In genomic region chr7:44534242-44534641, GRCm38 (mm10) we compare ENCODE assay signal across 20 mouse cellular contexts. TPM values are rescaled to one million over a fixed set of nuclear protein-coding genes. Genes with fewer than 3 reads are reported as not detected.
DNase-seq lines count a peak whose midpoint lies in the region; ATAC-seq and TF ChIP-seq lines count a peak whose summit lies in the region.
"Had no signal": no experiment of that assay in that cellular context is flagged by ENCODE, and none has a peak within 500 bp of the region (broad histone marks: within the 10 kb centered on the region; RNA-seq: fewer than 3 reads in every experiment).

No protein-coding gene starts in this region.

- in situ Hi-C loops in CH12.LX (cut with MboI; ENCODE audit: low pct_ligation_motif_present, low pct_unique_long_range_greater_than_20kb, low sequenced_read_pairs), result no loop called here

- no peak overlapping the region for H3K4me3 ChIP-seq in liver, postnatal 0 days (ENCODE audit: low read depth, low read length)
- H3K4me3 ChIP-seq in liver, embryonic 11.5 days (ENCODE audit: low read depth, low read length), result no peak overlapping the region
- peak overlapping the region in 1 of 3 experiments; percentile 1 for H3K4me3 ChIP-seq in CH12.LX (replicated peaks in 1 of 3; ENCODE audit: low read depth in 2 of 3, low read length in 2 of 3, poor library complexity in 1 of 3)
- H3K4me3 ChIP-seq in spleen, adult 2 months (ENCODE audit: extremely low read depth, insufficient read depth, insufficient read length), result peak overlapping the region; percentile 54; the same call in 1 of the 2 replicates
- no peak overlapping the region for H3K4me3 ChIP-seq in kidney, adult 2 months (ENCODE audit: insufficient read depth, low read depth, low read length)
- H3K4me3 ChIP-seq in intestine, embryonic 16.5 days (ENCODE audit: low read length), result no peak overlapping the region
- H3K4me3 ChIP-seq: embryonic facial prominence, embryonic 13.5 days; megakaryocyte, embryonic 14.5 days; midbrain, embryonic 15.5 days had no signal

- H3K27me3 ChIP-seq in liver, postnatal 0 days (ENCODE audit: insufficient read depth, low read length), result no peaks in the 10 kb centered on the region
- H3K27me3 ChIP-seq in liver, embryonic 11.5 days (replicated peaks; ENCODE audit: control insufficient read depth, insufficient read depth, low read length), result no peaks in the 10 kb centered on the region; the same call in 1 of the 2 replicates
- H3K27me3 ChIP-seq in CH12.LX (replicated peaks), result no peaks in the 10 kb centered on the region
- H3K27me3 ChIP-seq in spleen, adult 2 months (ENCODE audit: control insufficient read depth, insufficient read depth, low read length), result no peaks in the 10 kb centered on the region
- H3K27me3 ChIP-seq in kidney, adult 2 months (replicated peaks; ENCODE audit: control insufficient read depth, insufficient read depth, low read length), result no peaks in the 10 kb centered on the region
- H3K27me3 ChIP-seq in intestine, embryonic 16.5 days (replicated peaks; ENCODE audit: control insufficient read depth, insufficient read depth, low read length), result no peaks in the 10 kb centered on the region

- no peaks in the 10 kb centered on the region for H3K4me1 ChIP-seq in liver, postnatal 0 days (ENCODE audit: insufficient read depth)
- H3K4me1 ChIP-seq in liver, embryonic 11.5 days (replicated peaks; ENCODE audit: control insufficient read depth, insufficient read depth, low read length), result no peaks in the 10 kb centered on the region; the same call in 1 of the 2 replicates
- peaks cover 53 to 72% of the 10 kb centered on the region in 2 experiments for H3K4me1 ChIP-seq in CH12.LX (ENCODE audit: control insufficient read depth in 1 of 2, insufficient read depth in 2 of 2)
- H3K4me1 ChIP-seq in spleen, adult 2 months (ENCODE audit: control insufficient read depth, insufficient read depth, insufficient read length), result peaks cover 32% of the 10 kb centered on the region; the same call in 1 of the 2 replicates
- no peaks in the 10 kb centered on the region for H3K4me1 ChIP-seq in kidney, adult 2 months (ENCODE audit: control insufficient read depth, insufficient read depth, low read length)
- peaks cover 3% of the 10 kb centered on the region; the same call in 1 of the 2 replicates for H3K4me1 ChIP-seq in intestine, embryonic 16.5 days (ENCODE audit: control insufficient read depth, insufficient read depth, low read length)
- H3K4me1 ChIP-seq: embryonic facial prominence, embryonic 13.5 days; midbrain, embryonic 15.5 days had no signal

- no peak for TF ChIP-seq POLR2A in CH12.LX (IDR thresholded peaks at IDR 0.05; ENCODE audit: low read depth, low read length)
- TF ChIP-seq POLR2A in spleen, adult 2 months (IDR thresholded peaks at IDR 0.05; ENCODE audit: low read depth, low read length), result peak; percentile 19; the same call in 1 of the 2 replicates
- no peak for TF ChIP-seq POLR2A in kidney, adult 2 months (IDR thresholded peaks at IDR 0.05; ENCODE audit: low read depth, low read length)

- no peak overlapping the region for H3K9ac ChIP-seq in liver, postnatal 0 days (replicated peaks)
- no peak overlapping the region for H3K9ac ChIP-seq in liver, embryonic 11.5 days (ENCODE audit: low read depth, low read length)
- no peak overlapping the region for H3K9ac ChIP-seq in CH12.LX (ENCODE audit: insufficient read depth, low read depth)
- no peak overlapping the region for H3K9ac ChIP-seq in intestine, embryonic 16.5 days (ENCODE audit: low read depth, low read length)
- H3K9ac ChIP-seq: embryonic facial prominence, embryonic 13.5 days; midbrain, embryonic 15.5 days had no signal

- DNase-seq in liver, postnatal 0 days, result peak; percentile 67
- DNase-seq in liver, embryonic 11.5 days (ENCODE audit: low spot score), result no peak
- peak; percentile 91 for DNase-seq in CH12.LX (ENCODE audit: extremely low read depth)
- DNase-seq in spleen, adult 2 months (ENCODE audit: low read depth in 1 of 2, low spot score in 2 of 2), result peak; percentile 75 to 88
- DNase-seq in kidney, adult 2 months, result no peak
- no peak for DNase-seq in heart, adult 8-10 months (ENCODE audit: low spot score)
- DNase-seq: adrenal gland, adult 2 months; kidney, adult 8-10 months; kidney, postnatal 25 days; layer of hippocampus, adult 9-11 months; thymus, adult 18-20 months had no signal

- dilution Hi-C loops in CH12.LX (cut with MboI; ENCODE audit: extremely low pct_ligation_motif_present, extremely low pct_unique_long_range_greater_than_20kb, low sequenced_read_pairs), result no loop called here

- peak; percentile 62 for ATAC-seq in liver, postnatal 0 days
- ATAC-seq in liver, embryonic 11.5 days (replicated peaks; ENCODE audit: low FRiP score), result no peak
- ATAC-seq in hematopoietic stem cell, adult 5-6 weeks (replicated peaks in 1 of 2; ENCODE audit: insufficient read depth in 1 of 2, low FRiP score in 2 of 2, low TSS enrichment in 1 of 2, low read depth in 1 of 2, poor library complexity in 2 of 2, severe bottlenecking in 2 of 2), result peak; percentile 46 to 57
- ATAC-seq in intestine, embryonic 16.5 days, result no peak
- ATAC-seq: forebrain, embryonic 16.5 days; hindbrain, embryonic 16.5 days; midbrain, embryonic 15.5 days had no signal

- H3K4me2 ChIP-seq in liver, postnatal 0 days (ENCODE audit: low read depth, low read length), result no peak overlapping the region
- no peak overlapping the region for H3K4me2 ChIP-seq in liver, embryonic 11.5 days
- H3K4me2 ChIP-seq in CH12.LX (ENCODE audit: insufficient read depth, low read depth, poor library complexity, severe bottlenecking), result peak overlapping the region; percentile 52
- H3K4me2 ChIP-seq in intestine, embryonic 16.5 days (ENCODE audit: low read depth, low read length), result no peak overlapping the region
- H3K4me2 ChIP-seq: embryonic facial prominence, embryonic 13.5 days; midbrain, embryonic 15.5 days had no signal

- no peak for TF ChIP-seq RAD21 in CH12.LX (IDR thresholded peaks at IDR 0.05; ENCODE audit: low read depth, low read length)

- peaks cover 10% of the 10 kb centered on the region for H3K79me2 ChIP-seq in CH12.LX (replicated peaks; ENCODE audit: control insufficient read depth, extremely low read depth, insufficient read depth, poor library complexity, severe bottlenecking)

- H3K36me3 ChIP-seq in liver, postnatal 0 days (replicated peaks; ENCODE audit: insufficient read depth, low read length), result peaks cover 36% of the 10 kb centered on the region
- peaks cover 44% of the 10 kb centered on the region for H3K36me3 ChIP-seq in liver, embryonic 11.5 days (ENCODE audit: control insufficient read depth, insufficient read depth, low read length)
- peaks cover 39 to 68% of the 10 kb centered on the region in 2 experiments for H3K36me3 ChIP-seq in CH12.LX (replicated peaks in 1 of 2; ENCODE audit: control insufficient read depth in 1 of 2, insufficient read depth in 1 of 2, low read length in 1 of 2)
- peaks cover 32% of the 10 kb centered on the region for H3K36me3 ChIP-seq in spleen, adult 2 months (ENCODE audit: control insufficient read depth, insufficient read depth, low read length)
- H3K36me3 ChIP-seq in kidney, adult 2 months (ENCODE audit: control insufficient read depth, insufficient read depth, low read length), result no peaks in the 10 kb centered on the region
- H3K36me3 ChIP-seq in intestine, embryonic 16.5 days (ENCODE audit: control insufficient read depth, insufficient read depth, low read length), result no peaks in the 10 kb centered on the region; the same call in 1 of the 2 replicates
- H3K36me3 ChIP-seq: midbrain, embryonic 15.5 days had no signal

- no peaks in the 10 kb centered on the region for H3K9me3 ChIP-seq in liver, postnatal 0 days (ENCODE audit: low read length)
- H3K9me3 ChIP-seq in liver, embryonic 11.5 days (ENCODE audit: control insufficient read depth, low read length), result no peaks in the 10 kb centered on the region
- no peaks in the 10 kb centered on the region for H3K9me3 ChIP-seq in CH12.LX (replicated peaks; ENCODE audit: low read length)
- H3K9me3 ChIP-seq in intestine, embryonic 16.5 days (ENCODE audit: control insufficient read depth, low read length), result no peaks in the 10 kb centered on the region
- H3K9me3 ChIP-seq: embryonic facial prominence, embryonic 13.5 days; megakaryocyte, embryonic 14.5 days; midbrain, embryonic 15.5 days had no signal

- 71% methylated on average over 13 of the region's 13 CpGs for WGBS in liver, postnatal 0 days (ENCODE audit: insufficient replicate concordance)
- WGBS in liver, embryonic 11.5 days, result 83% methylated on average over 13 of the region's 13 CpGs
- WGBS in spleen, adult 2 months, result 26% methylated on average over 13 of the region's 13 CpGs
- WGBS in kidney, adult 2 months, result 87% methylated on average over 13 of the region's 13 CpGs
- 81% methylated on average over 13 of the region's 13 CpGs for WGBS in intestine, embryonic 16.5 days

- TF ChIP-seq EP300 in liver, postnatal 0 days (IDR thresholded peaks at IDR 0.05; ENCODE audit: low read depth), result no peak
- TF ChIP-seq EP300 in CH12.LX (IDR thresholded peaks at IDR 0.05; ENCODE audit: low read length), result peak; percentile 76; the same call in 1 of the 2 replicates

- no peak for TF ChIP-seq CTCF in liver, postnatal 0 days (IDR thresholded peaks at IDR 0.05; ENCODE audit: low read depth)
- no peak for TF ChIP-seq CTCF in CH12.LX (conservative IDR thresholded peaks at IDR 0.05 in 1 of 2, IDR thresholded peaks at IDR 0.05 in 1 of 2; ENCODE audit: low read depth in 2 of 2, low read length in 2 of 2)
- no peak for TF ChIP-seq CTCF in spleen, adult 2 months (IDR thresholded peaks at IDR 0.05; ENCODE audit: extremely low read depth, insufficient read depth, insufficient read length, insufficient replicate concordance)
- no peak for TF ChIP-seq CTCF in kidney, adult 2 months (conservative IDR thresholded peaks at IDR 0.05; ENCODE audit: insufficient read depth, insufficient read length, low read depth, low read length)

- H3K27ac ChIP-seq in liver, postnatal 0 days (ENCODE audit: low read depth), result peak overlapping the region; percentile 58
- no peak overlapping the region for H3K27ac ChIP-seq in liver, embryonic 11.5 days (ENCODE audit: low read depth, low read length)
- peak overlapping the region; percentile 98 for H3K27ac ChIP-seq in CH12.LX (ENCODE audit: insufficient read depth, low read depth)
- peak overlapping the region; percentile 96 for H3K27ac ChIP-seq in spleen, adult 2 months (ENCODE audit: insufficient read depth, low read length)
- H3K27ac ChIP-seq in kidney, adult 2 months (ENCODE audit: insufficient read depth, low read depth, low read length), result no peak overlapping the region
- no peak overlapping the region for H3K27ac ChIP-seq in intestine, embryonic 16.5 days (ENCODE audit: low read length)
- H3K27ac ChIP-seq: embryonic facial prominence, embryonic 13.5 days; midbrain, embryonic 15.5 days had no signal

RNA-seq across cellular contexts. Expression of gene Spib, which starts 2.4 kb away (rescaled TPM):
- polyA plus RNA-seq in liver, postnatal 0 days (2015; fragmentation: Nextera tagmentation; extraction: Ambion mirVana), result 9.5 and 10.1 TPM in 2 replicates
- polyA plus RNA-seq in liver, embryonic 11.5 days (2014; fragmentation: Nextera tagmentation; extraction: Ambion mirVana), result 0.05 TPM in 1 of 2 replicates, not detected in the other
- total RNA-seq in CH12.LX (2012; rRNA removed), result 135 and 200 TPM in 2 replicates
- total RNA-seq in CH12.LX (2014; rRNA removed), result 162 and 194 TPM in 2 replicates
- 279 and 336 TPM in 2 replicates for polyA plus RNA-seq in CH12.LX (2012; ENCODE audit: insufficient read length, low read depth)
- total RNA-seq in hematopoietic stem cell, adult 5-6 weeks (2017), result 0.25 TPM in 1 of 2 replicates, not detected in the other
- polyA plus RNA-seq in spleen, adult 2 months (2012; rRNA removed), result 285 and 365 TPM in 2 replicates
- 0.88 and 8.3 TPM in 2 replicates for polyA plus RNA-seq in kidney, adult 2 months (2012; rRNA removed)
- polyA plus RNA-seq in intestine, embryonic 16.5 days (2015; fragmentation: Nextera tagmentation; extraction: Ambion mirVana), result 0.39 and 0.48 TPM in 2 replicates
- total RNA-seq in heart, adult 8-10 months (2022), result 1 to 10 TPM in 1 of 4 experiments, under 1 TPM in 3; 0.13 to 1.3 (median 0.27) TPM
- polyA plus RNA-seq: forebrain, embryonic 16.5 days; hindbrain, embryonic 16.5 days; stomach, embryonic 14.5 days had no signal

RNA-seq across cellular contexts. Expression of gene Mybpc2, which starts 9.8 kb away (rescaled TPM):
- polyA plus RNA-seq in liver, postnatal 0 days (2015; fragmentation: Nextera tagmentation; extraction: Ambion mirVana), result 0.35 and 2.7 TPM in 2 replicates
- not detected in 2 replicates for polyA plus RNA-seq in liver, embryonic 11.5 days (2014; fragmentation: Nextera tagmentation; extraction: Ambion mirVana)
- total RNA-seq in CH12.LX (2012; rRNA removed) (3.0 and 5.0 TPM in 2 replicates), CH12.LX (2014; rRNA removed) (2.0 TPM in 2 replicates)
- 8.3 and 8.6 TPM in 2 replicates for polyA plus RNA-seq in CH12.LX (2012; ENCODE audit: insufficient read length, low read depth)
- total RNA-seq in hematopoietic stem cell, adult 5-6 weeks (2017), result not detected in 2 replicates
- polyA plus RNA-seq in spleen, adult 2 months (2012; rRNA removed), result 1.2 and 1.4 TPM in 2 replicates
- 0.12 and 6.4 TPM in 2 replicates for polyA plus RNA-seq in kidney, adult 2 months (2012; rRNA removed)
- 0.38 and 0.45 TPM in 2 replicates for polyA plus RNA-seq in intestine, embryonic 16.5 days (2015; fragmentation: Nextera tagmentation; extraction: Ambion mirVana)
- 10 to 100 TPM; 14.6 to 21.4 (median 17.7) TPM for total RNA-seq in heart, adult 8-10 months (2022)
- total RNA-seq: MEL had no signal
- polyA plus RNA-seq: adrenal gland, adult 2 months had no signal

RNA-seq across cellular contexts. Expression of gene Pold1, which starts 14.4 kb away (rescaled TPM):
- 18.9 and 25.1 TPM in 2 replicates for polyA plus RNA-seq in liver, postnatal 0 days (2015; fragmentation: Nextera tagmentation; extraction: Ambion mirVana)
- 119 and 128 TPM in 2 replicates for polyA plus RNA-seq in liver, embryonic 11.5 days (2014; fragmentation: Nextera tagmentation; extraction: Ambion mirVana)
- total RNA-seq in CH12.LX (2012; rRNA removed) (103 and 131 TPM in 2 replicates), CH12.LX (2014; rRNA removed) (44.2 and 49.3 TPM in 2 replicates)
- polyA plus RNA-seq in CH12.LX (2012; ENCODE audit: insufficient read length, low read depth), result 61.4 and 67.6 TPM in 2 replicates
- 57.7 and 60.3 TPM in 2 replicates for total RNA-seq in hematopoietic stem cell, adult 5-6 weeks (2017)
- polyA plus RNA-seq in spleen, adult 2 months (2012; rRNA removed), result 118 and 121 TPM in 2 replicates
- 12.7 and 14.2 TPM in 2 replicates for polyA plus RNA-seq in kidney, adult 2 months (2012; rRNA removed)
- 68.5 and 76.4 TPM in 2 replicates for polyA plus RNA-seq in intestine, embryonic 16.5 days (2015; fragmentation: Nextera tagmentation; extraction: Ambion mirVana)
- total RNA-seq in heart, adult 8-10 months (2022), result 10 to 100 TPM; 13.4 to 15.9 (median 14.9) TPM

RNA-seq across cellular contexts. Expression of gene Nr1h2, which starts 19.5 kb away (rescaled TPM):
- 33.6 and 33.9 TPM in 2 replicates for polyA plus RNA-seq in liver, postnatal 0 days (2015; fragmentation: Nextera tagmentation; extraction: Ambion mirVana)
- polyA plus RNA-seq in liver, embryonic 11.5 days (2014; fragmentation: Nextera tagmentation; extraction: Ambion mirVana), result 65.6 and 69.2 TPM in 2 replicates
- total RNA-seq in CH12.LX (2012; rRNA removed) (36.8 and 50.0 TPM in 2 replicates), CH12.LX (2014; rRNA removed) (13.9 and 14.2 TPM in 2 replicates)
- polyA plus RNA-seq in CH12.LX (2012; ENCODE audit: insufficient read length, low read depth), result 40.5 and 43.8 TPM in 2 replicates
- total RNA-seq in hematopoietic stem cell, adult 5-6 weeks (2017), result 80.0 and 105 TPM in 2 replicates
- 162 and 211 TPM in 2 replicates for polyA plus RNA-seq in spleen, adult 2 months (2012; rRNA removed)
- polyA plus RNA-seq in kidney, adult 2 months (2012; rRNA removed), result 136 and 159 TPM in 2 replicates
- polyA plus RNA-seq in intestine, embryonic 16.5 days (2015; fragmentation: Nextera tagmentation; extraction: Ambion mirVana), result 79.3 and 83.3 TPM in 2 replicates
- total RNA-seq in heart, adult 8-10 months (2022), result 10 to 100 TPM; 42.6 to 56.6 (median 45.5) TPM

RNA-seq across cellular contexts. Expression of gene Fam71e1, which starts 37.9 kb away (rescaled TPM):
- polyA plus RNA-seq in liver, postnatal 0 days (2015; fragmentation: Nextera tagmentation; extraction: Ambion mirVana), result 3.3 and 4.1 TPM in 2 replicates
- polyA plus RNA-seq in liver, embryonic 11.5 days (2014; fragmentation: Nextera tagmentation; extraction: Ambion mirVana), result 4.7 and 5.9 TPM in 2 replicates
- total RNA-seq in CH12.LX (2012; rRNA removed) (1.2 and 1.3 TPM in 2 replicates), CH12.LX (2014; rRNA removed) (not detected in 2 replicates)
- polyA plus RNA-seq in CH12.LX (2012; ENCODE audit: insufficient read length, low read depth), result 0.33 and 0.39 TPM in 2 replicates
- 17.6 TPM in 1 of 2 replicates, not detected in the other for total RNA-seq in hematopoietic stem cell, adult 5-6 weeks (2017)
- polyA plus RNA-seq in spleen, adult 2 months (2012; rRNA removed), result 5.1 and 7.3 TPM in 2 replicates
- polyA plus RNA-seq in kidney, adult 2 months (2012; rRNA removed), result 12.2 and 18.6 TPM in 2 replicates
- polyA plus RNA-seq in intestine, embryonic 16.5 days (2015; fragmentation: Nextera tagmentation; extraction: Ambion mirVana), result 5.9 and 6.2 TPM in 2 replicates
- total RNA-seq in heart, adult 8-10 months (2022), result 1 to 10 TPM; 2.5 to 6.7 (median 3.3) TPM

Comparison
In these comparisons a context has a peak if more than half of its experiments do, and no peak if none do; other contexts are left out.
1. ATAC-seq: peak in liver, postnatal 0 days (single experiment) and hematopoietic stem cell, adult 5-6 weeks (2 of 2); none in liver, embryonic 11.5 days (single experiment) and intestine, embryonic 16.5 days (single experiment).
2. DNase-seq: peak in liver, postnatal 0 days (single experiment), CH12.LX (single experiment) and spleen, adult 2 months (2 of 2); none in liver, embryonic 11.5 days (single experiment), kidney, adult 2 months (single experiment) and heart, adult 8-10 months (single experiment).
3. H3K27ac ChIP-seq: peak in liver, postnatal 0 days (single experiment), CH12.LX (single experiment) and spleen, adult 2 months (single experiment); none in liver, embryonic 11.5 days (single experiment), kidney, adult 2 months (single experiment) and intestine, embryonic 16.5 days (single experiment).
4. RNA of gene Spib, which starts 2.4 kb away (polyA plus RNA-seq): 279 to 336 TPM in CH12.LX and 285 to 365 TPM in spleen, adult 2 months; 9.5 to 10.1 TPM in liver, postnatal 0 days, 0.88 to 8.3 TPM in kidney, adult 2 months, 0.39 to 0.48 TPM in intestine, embryonic 16.5 days and 0.05 TPM in liver, embryonic 11.5 days; every median in the first group is over 10 times any median in the second.